Mouse (Mus musculus) left cerebral cortex, postnatal 36 days (tissue): ENCODE data around the gene Atp1a3. TPM values are rescaled to one million over a fixed set of nuclear protein-coding genes. Genes with fewer than 3 reads are reported as not detected.
"Not testable (repeated sequence)": the region's sequence is repeated elsewhere in the genome, so short reads cannot be mapped to it uniquely, and the experiment has no call there.

Source experiments
- DNase-seq, 2 experiments: peaks; one replicate each; pipeline ENCODE4 v3.0.0; 2021 to 2022; ENCODE audit warnings: low spot score in 2 of 2, mixed read lengths in 1 of 2
- intact Hi-C: fragments of 180-260 bp; cut with DNase I; formaldehyde crosslinking; loops from one replicate; pipeline ENCODE4 v1.15.1; 2025
- total RNA-seq, 2 experiments: library from RNA; stranded (reverse); gene quantifications; 2 replicates each; pipeline ENCODE4 v1.2.3; 2021

Gene Atp1a3
- 1,000 to 10,000 TPM; 2,106 to 2,179 TPM for total RNA-seq

DNA sequence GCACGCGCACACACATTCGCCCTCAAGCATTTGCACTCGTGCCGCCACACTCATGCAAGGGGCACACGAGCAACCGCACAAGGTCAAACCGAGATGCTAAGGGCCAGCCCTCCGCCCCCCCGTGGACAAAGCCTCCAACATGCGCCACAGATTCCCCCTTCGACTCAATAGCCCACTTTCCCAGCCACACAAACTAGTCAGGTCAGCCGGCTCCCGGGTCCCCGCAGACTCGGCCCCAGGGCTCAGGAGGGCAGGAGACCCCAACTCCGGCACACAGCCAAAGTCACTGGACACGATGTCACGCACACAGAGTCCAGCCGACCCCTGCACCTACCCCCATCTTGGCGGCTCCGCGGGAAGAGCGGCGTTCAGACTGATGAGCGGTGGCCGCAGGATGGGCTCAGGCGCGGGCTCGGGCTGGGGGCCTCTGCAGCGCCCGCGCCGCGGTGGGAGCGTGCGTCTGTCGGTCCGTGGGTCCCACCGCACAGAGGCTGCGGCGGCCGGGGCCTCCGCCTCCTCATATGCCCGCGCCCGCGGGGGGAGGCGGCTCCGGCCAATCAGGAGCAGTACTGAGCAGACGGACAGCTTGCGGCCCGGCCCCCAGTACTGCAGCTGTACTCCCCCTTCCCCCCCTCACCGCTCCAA is at the start of gene Atp1a3:
Atp1a3 (minus strand) TSS at position 538 of the 645 bp plus-strand sequence.
- intact Hi-C loops = no loop called here
- peak; percentile 83 to 88 for DNase-seq

DNA sequence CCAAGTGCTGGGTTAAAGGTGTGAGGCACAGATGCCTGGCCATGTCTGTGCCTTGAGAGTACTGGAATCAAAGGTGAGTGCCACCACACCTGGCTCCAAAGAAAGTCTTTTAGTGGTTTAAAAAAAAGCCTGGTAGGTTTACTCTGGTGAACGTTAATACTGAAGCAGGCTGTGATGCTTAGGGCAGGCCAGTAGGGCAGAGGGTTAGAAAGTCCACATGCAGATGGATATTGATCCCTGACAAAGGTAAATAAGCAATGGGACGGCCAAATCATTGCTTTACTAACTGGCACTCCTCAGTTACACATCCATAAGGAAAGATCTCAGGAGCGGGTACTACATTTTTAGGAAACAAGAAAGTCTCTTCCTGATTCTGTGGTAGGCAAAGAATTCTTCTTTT is 46.8 kb upstream of the Atp1a3 start:
- intact Hi-C loops = no loop called here
- DNase-seq = no peak

DNA sequence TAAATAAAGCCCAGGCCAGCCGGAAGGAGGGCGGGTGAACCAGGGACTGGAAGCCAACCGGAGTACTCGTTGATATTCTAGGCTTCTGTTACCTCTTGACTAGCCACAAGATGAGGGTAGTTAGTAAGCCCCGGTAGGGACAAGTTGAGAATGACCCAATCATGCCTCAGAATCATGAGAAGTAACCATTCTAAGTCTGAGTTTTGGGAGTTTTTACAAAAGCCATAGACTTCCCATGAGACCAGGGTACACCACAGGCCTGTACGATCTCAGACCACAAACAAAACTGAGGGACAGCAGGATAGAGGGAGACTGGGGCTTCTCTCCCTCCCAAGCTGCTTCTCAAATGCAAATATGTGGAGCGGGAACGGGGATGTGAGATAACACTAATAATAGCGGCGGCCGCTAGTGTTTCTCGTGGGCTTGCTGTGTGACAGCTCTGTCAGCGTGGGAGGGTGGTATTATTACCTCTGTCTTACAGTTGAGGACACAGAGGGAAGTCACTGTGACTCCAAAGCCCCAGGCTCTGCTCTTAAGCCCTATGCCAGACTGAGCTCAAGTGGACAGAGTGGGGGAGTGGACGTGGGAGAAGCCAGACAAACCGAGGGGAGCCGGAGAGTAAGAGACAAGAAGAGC is 43.7 kb upstream of the Atp1a3 start:
- intact Hi-C loops = loop anchor here (5.0 kb wide), 1 partner anchor 37 kb away; no protein-coding TSS in a partner anchor
- peak in 1 of 2 experiments; percentile 32 for DNase-seq

GRCm38 (mm10) chr7:25047363-25047762 is 41.6 kb upstream of the Atp1a3 start:
- peak; percentile 65 to 67 for DNase-seq

DNA sequence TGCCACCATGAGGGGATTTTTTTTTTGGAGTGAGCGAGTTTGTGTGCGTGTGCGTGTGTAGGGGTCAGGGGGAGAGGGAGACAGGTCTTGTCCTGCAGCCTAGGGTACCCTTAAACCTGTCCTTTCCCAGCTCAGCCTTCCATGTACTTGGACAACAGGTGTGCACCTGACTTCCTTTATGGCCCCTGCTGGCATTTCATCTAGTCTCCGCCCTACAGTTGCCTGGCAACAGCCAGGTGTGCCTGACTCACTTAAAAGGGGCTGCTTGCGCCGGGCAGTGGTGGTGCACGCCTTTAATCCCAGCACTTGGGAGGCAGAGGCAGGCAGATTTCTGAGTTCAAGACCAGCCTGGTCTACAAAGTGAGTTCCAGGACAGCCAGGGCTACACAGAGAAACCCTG is 38.8 kb upstream of the Atp1a3 start:
- intact Hi-C loops, DNase-seq: not testable (repeated sequence)

More at GRCm38 (mm10) chr7:25047363-25047762, 41.6 kb upstream of the Atp1a3 start:
- intact Hi-C loops = loop anchor here (5.0 kb wide), 1 partner anchor 35 kb away; no protein-coding TSS in a partner anchor

- peak; percentile 36 to 47 for DNase-seq
Measured at GRCm38 (mm10) chr7:25041921-25042320, 36.2 kb upstream of the Atp1a3 start.

DNA sequence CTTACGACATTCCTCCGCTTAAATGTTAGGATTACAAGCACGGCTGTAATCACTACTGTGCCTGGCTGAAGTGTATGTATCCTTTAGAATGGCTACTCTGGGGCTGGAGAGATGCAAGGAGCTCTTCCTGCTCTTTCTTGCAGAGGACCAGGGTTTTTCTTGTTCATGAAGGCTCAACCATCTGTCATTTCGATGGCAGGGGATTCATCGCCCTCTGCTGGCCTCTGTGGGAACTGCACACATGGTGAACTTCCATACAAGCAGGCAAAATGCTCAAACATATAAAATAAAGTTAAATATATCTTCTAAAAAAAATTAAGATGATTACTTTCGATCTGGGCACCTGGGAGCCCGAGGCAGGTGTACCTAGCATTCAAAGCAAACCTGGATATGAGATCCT is 30.2 kb upstream of the Atp1a3 start:
- DNase-seq = peak; percentile 73 to 83
- intact Hi-C loops = no loop called here

More at GRCm38 (mm10) chr7:25041921-25042320, 36.2 kb upstream of the Atp1a3 start:
- intact Hi-C loops = no loop called here

DNA sequence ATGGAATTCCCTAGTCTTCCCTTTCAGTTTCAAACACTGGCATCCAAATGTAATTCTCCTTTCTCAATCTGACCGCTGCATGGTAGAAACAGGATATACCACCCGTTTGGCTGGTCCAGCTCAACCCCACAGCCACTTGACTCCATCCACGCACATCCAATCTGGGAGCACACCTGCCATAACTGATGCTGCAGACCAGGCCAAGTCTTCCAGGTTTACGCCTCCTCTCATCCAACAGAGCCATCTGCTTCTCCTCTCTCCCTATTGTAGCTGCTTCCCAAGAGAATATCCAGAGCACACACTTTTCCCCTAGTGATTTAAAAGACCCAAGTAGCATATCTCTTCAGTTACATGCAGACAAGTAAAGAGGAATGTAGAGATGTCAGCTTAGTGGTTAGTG is 29.0 kb upstream of the Atp1a3 start:
- DNase-seq = peak; percentile 49 to 62
- intact Hi-C loops = loop anchor here (5.0 kb wide), 1 partner anchor 43 kb away; no protein-coding TSS in a partner anchor

GRCm38 (mm10) chr7:25031528-25031927 is 25.8 kb upstream of the Atp1a3 start:
- no peak for DNase-seq
- intact Hi-C loops = loop anchor here (5.0 kb wide), 1 partner anchor 46 kb away; no protein-coding TSS in a partner anchor

- DNase-seq = peak; percentile 66 to 71
Measured at GRCm38 (mm10) chr7:25030032-25030753, 24.4 kb upstream of the Atp1a3 start.

DNA sequence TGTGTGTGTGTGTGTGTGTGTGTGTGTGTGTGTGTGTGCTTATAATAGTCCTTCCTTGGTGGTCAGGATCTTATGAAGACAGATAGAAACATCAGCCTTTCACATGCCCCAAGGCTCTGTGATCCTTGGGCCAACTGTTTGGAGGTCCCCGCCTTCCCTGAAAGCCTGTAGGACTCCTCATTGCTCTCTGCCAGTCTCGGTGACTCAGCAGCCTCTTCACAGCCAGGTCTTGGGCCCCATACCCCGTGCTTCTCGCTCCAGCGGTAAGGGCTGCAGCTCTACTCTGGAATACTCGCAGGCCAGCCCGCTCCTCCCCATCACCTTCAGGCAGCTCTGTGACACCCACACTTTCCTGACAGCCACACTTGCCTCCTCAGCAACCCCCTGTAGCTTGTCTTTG is 20.7 kb upstream of the Atp1a3 start:
- DNase-seq = no peak
- intact Hi-C loops = no loop called here

More at GRCm38 (mm10) chr7:25030032-25030753, 24.4 kb upstream of the Atp1a3 start:
- intact Hi-C loops = loop anchor here (5.0 kb wide), 1 partner anchor 47 kb away; no protein-coding TSS in a partner anchor

- intact Hi-C loops = no loop called here
Measured at GRCm38 (mm10) chr7:25025855-25026439, 20.2 kb upstream of the Atp1a3 start.

GRCm38 (mm10) chr7:25011592-25011991 is 5.8 kb upstream of the Atp1a3 start:
- intact Hi-C loops = loop anchor here (5.0 to 10.0 kb wide), 2 partner anchors 36 to 223 kb away; partner anchors contain the start of gene Gsk3a
- no peak for DNase-seq

More at GRCm38 (mm10) chr7:25025855-25026439, 20.2 kb upstream of the Atp1a3 start:
- no peak for DNase-seq

DNA sequence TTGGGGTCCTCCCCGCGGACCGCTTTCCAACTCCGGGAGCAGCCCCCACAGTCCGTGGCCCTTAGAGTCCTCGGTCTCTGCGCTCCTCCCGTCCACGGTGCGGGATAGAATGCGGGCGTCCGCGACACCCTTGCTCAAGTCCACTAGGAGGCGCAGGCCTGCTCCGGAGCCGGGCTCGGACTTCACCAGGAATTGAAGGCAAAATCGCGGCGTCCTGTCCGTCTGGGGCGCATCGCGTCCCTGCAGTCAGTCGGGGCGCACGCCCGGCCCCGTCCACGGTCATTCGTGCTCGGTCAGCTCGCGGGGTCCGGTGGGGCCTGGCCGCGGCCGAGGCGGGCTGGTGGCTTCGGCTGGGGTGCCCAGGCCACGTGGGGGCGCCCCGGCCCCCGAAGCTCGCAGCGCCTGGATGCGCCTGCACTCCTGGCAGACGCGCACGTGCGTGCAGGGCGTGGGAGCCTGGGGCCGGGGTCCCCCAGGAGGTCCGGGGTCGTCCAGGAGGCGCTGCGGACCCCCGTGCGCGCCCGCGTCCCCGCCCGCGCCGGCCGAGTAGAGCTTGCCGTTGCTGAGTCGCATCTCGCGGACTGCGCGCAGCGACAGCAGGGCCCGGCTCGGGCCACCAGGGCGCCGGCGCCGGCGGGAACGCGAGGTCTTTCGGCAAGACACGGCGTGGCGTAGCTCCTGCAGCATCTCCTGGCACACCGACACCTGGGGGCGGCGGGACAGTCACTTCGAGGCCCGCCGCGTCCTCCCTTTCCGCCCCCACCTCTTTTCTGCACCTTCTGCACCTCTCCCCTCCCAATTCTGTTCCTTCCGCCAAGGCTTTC is 4.5 kb upstream of the Atp1a3 start:
- DNase-seq = peak; percentile 78 to 79
- intact Hi-C loops = loop anchor here (5.0 to 10.0 kb wide), 2 partner anchors 37 to 224 kb away; partner anchors contain the start of gene Gsk3a

DNA sequence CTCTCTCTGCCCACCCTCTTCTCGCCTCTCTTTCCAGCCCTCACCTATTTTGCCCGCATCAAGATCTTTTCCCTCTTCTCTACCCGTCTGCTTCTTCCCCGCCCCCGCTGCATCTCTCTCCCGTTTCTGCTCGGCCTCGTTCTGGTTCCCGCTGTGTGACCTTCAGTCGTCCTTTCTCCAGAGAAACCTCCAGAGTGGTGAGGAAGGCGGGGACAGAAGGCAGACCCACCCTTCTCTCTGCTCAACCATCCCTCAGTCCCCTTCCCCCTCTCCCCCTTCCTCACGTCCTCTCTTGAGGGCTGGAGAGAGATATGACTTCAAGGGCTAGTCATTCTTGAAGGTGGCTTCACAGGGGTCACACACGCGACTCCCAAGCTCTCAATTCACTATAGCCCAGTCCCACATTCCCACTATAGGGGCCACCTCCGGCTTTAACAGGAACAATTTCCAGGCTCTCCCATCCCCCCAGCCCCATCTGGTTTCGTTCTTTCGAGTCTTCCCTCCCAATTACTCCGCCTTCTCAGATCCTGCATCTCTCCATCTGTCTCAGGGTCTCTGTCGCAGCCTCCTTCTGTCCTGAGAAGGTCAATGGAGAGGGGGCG is 3.4 kb upstream of the Atp1a3 start:
- intact Hi-C loops = loop anchor here (2.0 kb wide), 1 partner anchor 64 kb away; the partner anchor contains the start of genes Grik5 and Zfp574

DNA sequence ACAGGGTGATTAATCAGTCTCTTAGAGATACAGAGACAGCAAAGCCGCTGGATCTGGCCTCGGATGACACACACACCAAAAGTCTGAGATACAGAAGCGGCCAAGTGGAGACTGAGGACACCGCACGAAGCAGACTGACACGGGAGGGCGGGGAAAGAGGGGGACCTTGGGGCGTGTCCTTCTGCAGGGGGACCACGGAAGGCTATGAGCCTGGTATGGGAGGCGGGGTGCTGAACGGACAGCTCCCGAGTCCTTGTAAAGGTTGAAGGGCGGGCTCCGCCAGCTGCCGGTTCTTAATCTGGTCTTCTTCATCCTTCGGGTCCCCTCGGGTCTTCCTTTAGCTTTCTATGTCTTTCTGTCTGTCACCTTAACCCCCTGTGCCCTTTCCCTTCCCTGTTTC is 2.9 kb upstream of the Atp1a3 start:
- DNase-seq = peak in 1 of 2 experiments; percentile 61
- intact Hi-C loops = loop anchor here (2.0 kb wide), 1 partner anchor 64 kb away; the partner anchor contains the start of genes Grik5 and Zfp574

More for the DNA sequence above, 3.4 kb upstream of the Atp1a3 start:
- peak; percentile 75 to 82 for DNase-seq

- peak; percentile 71 to 77 for DNase-seq
- intact Hi-C loops = loop anchor here (2.0 kb wide), 1 partner anchor 65 kb away; the partner anchor contains the start of genes Grik5 and Zfp574
Measured at GRCm38 (mm10) chr7:25007609-25008374, 2.0 kb upstream of the Atp1a3 start.
